Mouse (Mus musculus): ENCODE measurements at regions not wholly inside any gene's neighbourhood (a gene's known extent, or its start where the extent isn't known, plus 50 kb on each side); places are given as distances from the start of the nearest gene placed in this dataset.

DNA sequence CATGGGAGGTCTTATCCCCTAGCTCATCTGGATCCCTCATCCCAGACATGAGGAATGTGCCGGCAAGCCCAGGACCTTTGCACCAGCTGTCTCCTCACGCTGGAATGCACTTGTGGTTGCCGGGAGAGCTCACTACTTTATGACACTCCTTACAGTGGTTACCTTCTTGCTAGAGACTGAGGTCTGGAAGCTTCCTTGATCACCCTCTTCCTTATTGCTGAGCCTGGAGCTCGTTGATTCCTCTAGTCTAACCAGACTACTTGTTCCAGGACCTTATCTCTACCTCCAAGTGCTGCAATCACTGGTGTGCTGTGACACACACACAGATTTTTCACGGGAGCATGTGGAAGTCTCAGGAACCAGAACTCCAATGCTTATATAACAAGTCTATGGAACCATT lies 411.6 kb upstream of the Tbx3 start:
- Histone ChIP-seq H3K4me1 (replicated peaks) (no peaks in the 10 kb centered on the region; the same call in 1 of the 2 replicates), H3K27ac (no peak overlapping the region), H3K27me3 (0 out of 2 replicates have a peak, but pooled peaks cover 10% of the 10 kb centered on the region), H3K4me3 (no peak overlapping the region), H3K9ac (no peak overlapping the region), H3K36me3 (no peaks in the 10 kb centered on the region), H3K9me3 (no peaks in the 10 kb centered on the region), H3K4me2 (no peak overlapping the region)
- WGBS = 90% methylated on average over 5 of the region's 5 CpGs
- ATAC-seq (ENCODE audit: low FRiP score) = no peak

DNA sequence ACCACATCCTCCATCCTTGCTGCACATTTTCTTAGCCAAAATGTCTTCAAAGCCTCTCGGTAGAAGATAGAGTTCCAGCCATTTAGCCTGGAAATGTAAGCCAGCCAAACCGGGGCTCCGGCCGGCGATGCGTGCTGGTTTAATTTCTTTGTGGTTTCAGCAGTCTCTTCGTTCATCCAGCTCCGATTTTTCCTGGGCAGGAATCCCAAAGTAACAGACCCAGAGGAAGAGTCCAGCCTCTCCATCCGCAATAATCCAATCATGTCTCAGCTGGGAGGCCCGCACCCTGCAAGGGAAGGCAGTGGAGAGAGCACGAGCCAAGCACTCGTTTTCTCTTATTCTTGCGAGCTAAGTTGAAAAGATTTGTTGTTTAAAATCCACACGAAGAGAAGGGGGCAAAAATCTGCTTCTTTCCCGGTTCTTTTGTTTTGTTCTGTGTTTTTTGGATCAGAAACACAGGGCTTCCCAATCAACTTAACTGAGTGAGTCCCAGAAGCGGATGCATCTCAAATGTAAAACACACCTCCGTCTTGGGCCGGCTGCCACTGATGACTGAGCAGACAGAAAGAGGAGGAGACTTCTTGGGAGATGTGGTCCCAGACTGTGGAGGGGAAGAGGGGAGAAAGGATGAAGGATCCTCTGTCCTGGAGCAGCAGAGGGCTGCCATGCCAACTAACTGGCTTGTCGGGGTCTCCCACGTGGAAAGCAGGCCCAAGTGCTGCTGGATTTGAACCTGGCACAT lies 405.1 kb upstream of the Tbx3 start:
- Histone ChIP-seq H3K9ac (no peak overlapping the region), H3K9me3 (0 out of 2 replicates have a peak, but pooled peaks cover 3% of the 10 kb centered on the region), H3K4me3 (no peak overlapping the region), H3K27ac (no peak overlapping the region), H3K27me3 (no peaks in the 10 kb centered on the region), H3K4me1 (replicated peaks) (no peaks in the 10 kb centered on the region), H3K36me3 (no peaks in the 10 kb centered on the region), H3K4me2 (no peak overlapping the region)
- no peak for ATAC-seq (ENCODE audit: low FRiP score)
- whole genome bisulfite sequencing = 80% methylated on average over 20 of the region's 20 CpGs

DNA sequence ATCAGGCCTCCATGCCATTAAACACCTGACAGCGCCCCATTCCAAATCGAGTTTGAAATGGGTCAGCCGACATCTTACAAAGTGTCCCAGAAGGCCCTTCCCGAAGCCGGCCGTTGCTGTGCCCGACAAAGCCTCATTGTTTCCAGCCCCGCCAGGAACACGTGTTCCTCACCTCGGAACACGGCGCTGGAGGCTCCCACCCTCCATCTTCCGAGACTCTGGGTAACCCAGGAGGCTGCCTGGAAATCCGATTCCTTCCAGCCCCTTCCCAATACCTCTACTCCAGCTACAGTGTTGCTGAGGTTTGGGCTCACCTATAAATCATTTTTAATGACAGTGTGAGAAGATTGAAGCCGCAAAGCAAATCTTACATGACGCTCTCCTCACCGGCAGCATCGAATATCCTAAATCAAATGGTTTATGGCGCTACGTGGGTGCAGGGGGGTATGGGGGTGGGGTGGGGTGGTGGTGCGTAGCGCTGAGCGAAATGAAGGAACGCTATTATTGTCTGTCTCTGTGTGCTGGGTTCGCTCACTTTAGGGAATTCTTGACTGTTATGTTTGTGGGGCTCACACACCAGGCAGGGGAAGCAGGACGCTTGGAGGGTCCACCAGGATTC lies 399.1 kb upstream of the Tbx3 start:
- H3K27ac ChIP-seq = no peak overlapping the region
- no peak overlapping the region for H3K4me2 ChIP-seq
- ATAC-seq (ENCODE audit: low FRiP score) = no peak
- H3K4me1 ChIP-seq (replicated peaks) = no peaks in the 10 kb centered on the region
- 0 out of 2 replicates have a peak, but pooled peaks cover 3% of the 10 kb centered on the region for H3K9me3 ChIP-seq
- H3K27me3 ChIP-seq = no peaks in the 10 kb centered on the region
- no peak overlapping the region for H3K9ac ChIP-seq
- 82% methylated on average over 26 of the region's 26 CpGs for WGBS
- H3K4me3 ChIP-seq = no peak overlapping the region
- no peaks in the 10 kb centered on the region for H3K36me3 ChIP-seq

DNA sequence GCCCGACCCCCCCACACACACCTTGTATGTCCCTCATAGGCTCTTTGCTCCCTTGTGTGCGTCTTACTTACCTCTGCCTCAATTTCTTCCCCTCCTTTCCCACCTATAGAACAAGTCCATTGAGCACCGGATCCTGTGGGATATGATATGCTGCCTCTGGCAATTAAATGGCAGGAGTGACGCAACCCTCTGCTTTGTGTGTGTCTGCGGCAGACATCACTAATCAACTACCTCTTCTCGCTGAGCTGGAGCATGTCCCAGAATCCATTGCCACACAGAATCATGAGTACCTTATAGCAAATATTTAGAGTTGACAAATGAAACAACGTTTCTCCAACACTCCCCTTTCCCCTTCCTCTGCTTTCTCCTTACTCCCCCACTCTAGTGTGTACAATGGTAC lies 397.3 kb upstream of the Tbx3 start:
- Histone ChIP-seq H3K4me3 (no peak overlapping the region), H3K9ac (no peak overlapping the region), H3K4me1 (replicated peaks) (no peaks in the 10 kb centered on the region), H3K27me3 (no peaks in the 10 kb centered on the region), H3K27ac (no peak overlapping the region), H3K36me3 (no peaks in the 10 kb centered on the region), H3K4me2 (no peak overlapping the region), H3K9me3 (no peaks in the 10 kb centered on the region)
- no peak for ATAC-seq (ENCODE audit: low FRiP score)
- WGBS = 83% methylated on average over 7 of the region's 7 CpGs

DNA sequence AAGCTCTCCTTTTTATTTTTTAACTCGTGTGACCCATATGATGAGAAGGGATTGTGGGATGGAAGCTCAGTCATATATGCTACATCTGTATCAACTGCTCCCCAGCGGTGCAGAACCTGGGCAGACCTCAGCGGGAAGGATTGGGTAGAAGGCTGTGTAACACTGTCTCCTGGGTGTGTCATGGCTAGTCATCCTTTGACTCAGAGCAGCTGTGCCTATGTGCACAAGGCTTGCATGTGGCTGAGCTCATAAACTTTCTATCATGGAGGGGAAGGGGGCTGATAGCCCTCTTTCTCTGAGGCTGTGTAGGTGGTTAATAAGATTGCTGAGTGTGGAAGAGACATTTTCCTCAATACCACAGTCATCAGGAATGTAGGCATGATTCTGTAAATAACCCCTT lies 396.9 kb upstream of the Tbx3 start:
- Histone ChIP-seq H3K36me3 (no peaks in the 10 kb centered on the region), H3K4me3 (no peak overlapping the region), H3K27me3 (no peaks in the 10 kb centered on the region), H3K4me1 (replicated peaks) (no peaks in the 10 kb centered on the region), H3K4me2 (no peak overlapping the region), H3K9ac (no peak overlapping the region), H3K9me3 (no peaks in the 10 kb centered on the region), H3K27ac (no peak overlapping the region)
- ATAC-seq (ENCODE audit: low FRiP score) = no peak
- WGBS = 90% methylated on average over 3 of the region's 3 CpGs

DNA sequence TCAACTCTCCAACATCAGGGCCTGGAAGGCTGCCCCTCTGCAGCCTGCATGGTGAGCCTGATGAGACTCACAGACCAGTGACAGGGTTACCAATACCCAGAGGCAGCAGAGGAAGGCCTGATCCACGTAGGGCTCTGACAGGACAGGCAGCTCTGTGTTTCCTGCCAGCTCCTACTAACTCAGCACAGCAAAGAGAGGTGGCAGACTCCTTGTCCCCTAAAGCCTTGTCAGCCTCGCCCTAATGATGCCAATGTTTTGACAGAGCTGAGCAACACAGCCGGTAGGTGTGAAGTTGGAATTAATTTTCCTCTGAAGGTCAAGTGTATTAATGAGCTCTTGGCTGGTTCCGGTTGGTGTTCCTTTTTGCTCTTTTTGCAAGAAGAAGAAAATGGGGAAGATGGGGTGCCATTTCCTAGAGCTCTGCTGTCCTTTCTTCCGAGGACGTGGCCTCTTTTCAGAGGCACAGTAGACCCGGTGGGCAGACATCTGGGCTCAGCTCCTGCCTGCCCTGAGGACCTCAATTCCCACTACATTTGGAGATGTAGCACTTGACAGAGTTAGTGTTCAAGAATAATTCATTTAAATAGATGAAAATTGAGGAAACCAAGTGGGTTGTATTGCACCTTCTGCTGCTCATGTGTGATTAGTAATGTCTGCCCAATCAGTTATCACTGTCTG lies 395.5 kb upstream of the Tbx3 start:
- ATAC-seq (ENCODE audit: low FRiP score) = no peak
- no peak overlapping the region for H3K4me3 ChIP-seq
- no peaks in the 10 kb centered on the region for H3K4me1 ChIP-seq (replicated peaks)
- no peak overlapping the region for H3K9ac ChIP-seq
- no peak overlapping the region for H3K27ac ChIP-seq
- H3K36me3 ChIP-seq = no peaks in the 10 kb centered on the region
- no peaks in the 10 kb centered on the region for H3K27me3 ChIP-seq
- H3K9me3 ChIP-seq = no peaks in the 10 kb centered on the region
- 85% methylated on average over 7 of the region's 7 CpGs for WGBS
- H3K4me2 ChIP-seq = no peak overlapping the region

DNA sequence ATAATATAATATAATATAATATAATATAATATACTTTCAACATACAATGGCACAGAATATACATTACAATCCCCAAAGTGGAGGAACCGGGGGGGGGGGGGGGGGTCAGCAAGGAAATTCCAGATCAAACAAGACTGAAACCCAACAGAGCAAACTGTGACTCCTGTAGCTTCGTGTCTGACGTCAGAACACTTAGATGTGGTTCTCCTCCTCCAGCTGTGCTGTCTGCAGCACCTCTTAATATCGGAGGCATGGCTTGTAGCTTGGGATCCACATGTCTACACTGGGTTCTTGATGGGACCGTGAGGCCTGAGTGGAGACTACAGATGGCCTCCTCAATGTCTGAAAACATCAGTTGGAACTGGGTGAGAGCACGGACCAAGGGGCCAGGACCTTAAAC lies 390.3 kb upstream of the Tbx3 start:
- Histone ChIP-seq H3K27me3 (no peaks in the 10 kb centered on the region), H3K9me3 (no peaks in the 10 kb centered on the region), H3K4me1 (replicated peaks) (no peaks in the 10 kb centered on the region), H3K4me2 (no peak overlapping the region), H3K9ac (no peak overlapping the region), H3K27ac (no peak overlapping the region), H3K4me3 (no peak overlapping the region), H3K36me3 (no peaks in the 10 kb centered on the region)
- ATAC-seq (ENCODE audit: low FRiP score) = no peak
- 89% methylated on average over 6 of the region's 6 CpGs for whole genome bisulfite sequencing

DNA sequence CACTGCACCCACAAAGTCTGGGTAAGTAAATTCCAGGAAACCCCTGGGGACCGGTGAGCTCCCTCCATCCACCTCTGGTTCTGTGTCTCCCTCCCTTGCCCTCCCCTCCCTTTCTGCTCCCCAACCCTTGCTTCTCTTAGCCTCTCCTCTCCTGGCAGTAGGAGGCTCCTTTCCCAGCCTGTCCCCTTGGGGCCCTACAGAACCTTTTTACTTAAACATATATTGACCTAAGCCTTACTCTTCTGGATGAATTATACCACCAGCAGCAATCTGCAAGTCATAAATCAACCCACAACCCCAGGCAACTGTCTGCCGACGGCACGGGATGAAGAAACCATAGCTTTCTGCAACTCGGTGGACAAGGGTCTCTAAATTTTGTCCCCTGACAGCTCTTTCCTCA lies 380.7 kb upstream of the Tbx3 start:
- 86% methylated on average over 5 of the region's 5 CpGs for whole genome bisulfite sequencing
- no peak overlapping the region for H3K4me3 ChIP-seq
- H3K27me3 ChIP-seq = no peaks in the 10 kb centered on the region
- H3K4me2 ChIP-seq = no peak overlapping the region
- H3K9ac ChIP-seq = no peak overlapping the region
- H3K36me3 ChIP-seq = no peaks in the 10 kb centered on the region
- no peak for ATAC-seq (ENCODE audit: low FRiP score)
- H3K27ac ChIP-seq = no peak overlapping the region
- H3K9me3 ChIP-seq = no peaks in the 10 kb centered on the region
- no peaks in the 10 kb centered on the region for H3K4me1 ChIP-seq (replicated peaks)

DNA sequence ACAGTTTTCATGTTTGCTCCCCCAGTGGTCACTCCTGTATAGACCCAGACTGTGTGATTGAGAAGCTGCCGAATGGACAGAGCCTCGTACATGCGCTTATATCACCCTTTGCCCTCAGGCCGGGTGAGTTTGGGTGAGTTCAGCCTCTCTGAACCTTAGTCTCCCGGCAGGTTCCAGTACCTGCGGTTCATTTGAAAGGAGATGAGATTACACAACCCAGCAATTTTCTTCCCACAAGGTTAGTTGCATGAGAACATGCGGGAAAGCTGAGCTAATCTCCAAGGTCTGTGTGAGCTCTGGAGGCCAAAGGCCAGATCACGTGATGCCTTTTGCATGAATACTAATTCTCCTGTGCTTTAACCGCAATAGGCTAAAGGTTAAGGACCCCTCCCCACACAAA lies 378.1 kb upstream of the Tbx3 start:
- no peak overlapping the region for H3K9ac ChIP-seq
- no peak overlapping the region for H3K4me3 ChIP-seq
- H3K4me1 ChIP-seq (replicated peaks) = no peaks in the 10 kb centered on the region
- H3K9me3 ChIP-seq = no peaks in the 10 kb centered on the region
- H3K27ac ChIP-seq = no peak overlapping the region
- WGBS = 85% methylated on average over 9 of the region's 9 CpGs
- ATAC-seq (ENCODE audit: low FRiP score) = no peak
- no peaks in the 10 kb centered on the region for H3K27me3 ChIP-seq
- no peak overlapping the region for H3K4me2 ChIP-seq
- H3K36me3 ChIP-seq = no peaks in the 10 kb centered on the region

DNA sequence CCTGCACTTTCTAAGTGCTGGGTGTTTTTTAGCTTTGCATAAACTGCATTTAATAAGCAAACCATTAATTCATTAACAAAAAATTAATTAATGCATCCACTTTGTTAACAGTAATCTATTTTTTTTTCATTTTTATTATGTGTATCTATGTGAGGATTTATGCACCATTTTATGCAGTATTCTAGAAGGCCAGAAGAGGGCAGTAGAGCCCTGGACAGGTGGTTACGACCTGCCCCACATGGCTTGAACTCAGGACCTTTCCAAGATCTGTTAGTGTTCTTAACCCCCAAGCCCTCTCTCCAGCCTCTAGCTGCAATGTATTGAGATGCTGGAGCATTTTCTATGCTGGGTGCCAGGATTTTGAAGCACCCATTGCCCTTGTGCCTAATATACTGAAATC lies 377.6 kb upstream of the Tbx3 start:
- Histone ChIP-seq H3K4me3 (no peak overlapping the region), H3K9ac (no peak overlapping the region), H3K9me3 (no peaks in the 10 kb centered on the region), H3K27me3 (no peaks in the 10 kb centered on the region), H3K4me1 (replicated peaks) (no peaks in the 10 kb centered on the region), H3K4me2 (no peak overlapping the region), H3K36me3 (no peaks in the 10 kb centered on the region), H3K27ac (no peak overlapping the region)
- no peak for ATAC-seq (ENCODE audit: low FRiP score)
- 79% methylated on average over 1 of the region's 1 CpGs for WGBS

DNA sequence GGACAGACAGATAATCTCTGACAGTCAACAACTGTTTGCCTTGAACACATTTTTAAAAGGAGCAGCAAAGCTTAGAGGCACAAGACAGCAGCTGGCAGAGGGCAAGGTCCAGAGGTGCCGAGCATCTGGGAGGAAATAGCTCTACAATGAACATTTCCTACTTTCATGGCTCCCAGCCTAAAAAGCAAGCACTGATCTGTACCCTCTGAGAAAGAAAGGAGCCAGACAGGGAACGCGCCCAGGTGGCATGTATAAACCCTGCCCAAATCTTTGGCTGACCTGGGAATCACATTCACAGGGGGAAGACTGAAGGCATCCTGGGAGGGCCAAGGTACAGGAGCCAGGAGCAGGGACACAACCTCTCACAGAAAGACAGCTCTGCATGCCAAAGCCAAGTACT lies 371.2 kb upstream of the Tbx3 start:
- no peak overlapping the region for H3K27ac ChIP-seq
- H3K9me3 ChIP-seq = no peaks in the 10 kb centered on the region
- ATAC-seq (ENCODE audit: low FRiP score) = no peak
- H3K4me3 ChIP-seq = no peak overlapping the region
- WGBS = 83% methylated on average over 3 of the region's 3 CpGs
- no peaks in the 10 kb centered on the region for H3K36me3 ChIP-seq
- H3K9ac ChIP-seq = no peak overlapping the region
- no peak overlapping the region for H3K4me2 ChIP-seq
- H3K4me1 ChIP-seq (replicated peaks) = no peaks in the 10 kb centered on the region
- no peaks in the 10 kb centered on the region for H3K27me3 ChIP-seq

DNA sequence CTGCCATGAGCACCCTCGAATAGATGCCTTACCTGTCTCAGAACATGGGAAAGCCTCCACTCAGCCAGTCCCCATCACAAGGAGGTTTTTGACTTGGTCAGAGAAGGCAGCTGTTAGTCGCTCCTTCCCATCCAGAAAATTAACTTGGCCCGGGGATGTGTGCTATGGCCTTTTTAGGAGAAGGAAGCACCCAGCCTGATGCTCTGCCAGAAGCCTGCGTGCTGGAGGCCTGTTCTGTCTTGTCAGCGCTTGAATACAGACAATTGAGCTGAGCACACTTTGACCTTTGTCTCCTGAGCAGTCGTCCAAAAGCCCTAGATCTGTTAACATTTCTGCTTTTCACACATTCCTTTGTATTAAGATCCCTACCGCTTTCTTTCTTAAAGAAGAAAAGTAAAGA lies 370.4 kb upstream of the Tbx3 start:
- H3K36me3 ChIP-seq = no peaks in the 10 kb centered on the region
- no peak overlapping the region for H3K4me2 ChIP-seq
- H3K9ac ChIP-seq = no peak overlapping the region
- H3K4me3 ChIP-seq = no peak overlapping the region
- no peaks in the 10 kb centered on the region for H3K27me3 ChIP-seq
- H3K4me1 ChIP-seq (replicated peaks) = no peaks in the 10 kb centered on the region
- H3K27ac ChIP-seq = no peak overlapping the region
- no peak for ATAC-seq (ENCODE audit: low FRiP score)
- WGBS = 22% methylated on average over 7 of the region's 7 CpGs
- H3K9me3 ChIP-seq = no peaks in the 10 kb centered on the region

DNA sequence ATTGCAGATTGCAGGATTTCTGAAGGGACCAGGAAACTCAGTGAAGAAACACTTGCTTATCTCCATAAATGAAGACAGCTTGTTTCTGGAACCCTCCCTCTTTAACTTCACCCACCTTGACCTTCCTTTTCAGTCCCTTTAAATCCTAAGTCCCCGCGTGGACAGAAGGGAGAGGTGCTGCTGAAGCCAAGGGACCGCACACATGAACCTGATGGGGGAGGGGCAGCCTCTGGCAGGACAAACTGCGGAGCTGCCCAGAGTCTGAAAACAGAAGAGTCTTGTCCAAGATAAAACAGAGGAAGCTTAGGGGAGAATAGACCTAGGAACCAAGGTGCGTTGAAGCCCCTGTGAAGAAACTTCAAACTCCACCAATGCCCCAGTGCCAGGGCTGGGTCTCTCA lies 368.9 kb upstream of the Tbx3 start:
- H3K9me3 ChIP-seq = no peaks in the 10 kb centered on the region
- H3K9ac ChIP-seq = no peak overlapping the region
- no peak overlapping the region for H3K4me3 ChIP-seq
- H3K27me3 ChIP-seq = no peaks in the 10 kb centered on the region
- no peak for ATAC-seq (ENCODE audit: low FRiP score)
- no peaks in the 10 kb centered on the region for H3K36me3 ChIP-seq
- H3K27ac ChIP-seq = no peak overlapping the region
- WGBS = 42% methylated on average over 5 of the region's 5 CpGs
- H3K4me2 ChIP-seq = no peak overlapping the region
- no peaks in the 10 kb centered on the region for H3K4me1 ChIP-seq (replicated peaks)

Data from hindbrain, embryonic 13.5 days (tissue).